Mouse (Mus musculus): ENCODE data around the gene Exoc3.
A peak's percentile ranks its signal among the peaks of the same experiment; 100 is the strongest.

Exoc3 gene

GRCm38 (mm10) chr13:74208317-74208985 is at the start of gene Exoc3:
TSS of gene Exoc3 (minus strand) at chr13:74208732.
- DNase-seq (ENCODE audit: low spot score), result peak; percentile 91

DNA sequence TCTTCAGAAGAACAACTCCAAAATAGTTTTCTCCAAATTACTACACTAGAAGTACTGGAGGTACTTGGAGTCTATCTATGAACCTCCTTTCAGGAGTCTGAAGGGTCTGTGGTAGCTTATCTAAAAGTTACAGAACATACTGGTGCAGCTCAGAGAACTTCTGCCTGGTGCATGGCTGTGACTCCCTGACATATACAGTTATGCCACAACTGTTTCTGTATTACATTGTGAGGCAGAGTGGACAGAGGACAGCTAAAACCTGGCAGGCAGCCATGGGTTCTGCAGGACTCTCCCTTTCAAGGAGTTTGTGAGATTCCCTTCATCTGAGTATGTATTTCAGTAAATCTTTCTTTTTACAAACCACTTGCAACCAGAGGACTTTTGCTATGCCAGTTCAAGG is 38.0 kb upstream of the Exoc3 start:
- DNase-seq (ENCODE audit: low spot score), result no peak

DNA sequence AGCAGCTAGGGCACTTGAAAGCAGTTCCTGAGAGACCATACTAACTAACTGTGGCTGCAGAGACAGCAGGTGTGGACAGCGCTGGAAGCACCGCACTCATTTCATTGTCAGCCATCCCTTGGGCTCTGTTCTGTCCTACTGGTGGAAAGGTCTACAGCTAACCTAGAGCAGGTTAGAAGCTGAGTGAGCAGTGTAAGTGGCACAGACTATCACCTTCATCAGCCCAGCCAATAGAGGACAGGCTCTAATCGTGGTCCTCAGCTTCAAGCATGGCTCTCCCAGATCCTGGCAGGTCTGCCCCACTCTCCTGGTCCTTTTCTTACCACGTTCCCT is 37.3 kb upstream of the Exoc3 start:
- DNase-seq (ENCODE audit: low spot score), result no peak

DNA sequence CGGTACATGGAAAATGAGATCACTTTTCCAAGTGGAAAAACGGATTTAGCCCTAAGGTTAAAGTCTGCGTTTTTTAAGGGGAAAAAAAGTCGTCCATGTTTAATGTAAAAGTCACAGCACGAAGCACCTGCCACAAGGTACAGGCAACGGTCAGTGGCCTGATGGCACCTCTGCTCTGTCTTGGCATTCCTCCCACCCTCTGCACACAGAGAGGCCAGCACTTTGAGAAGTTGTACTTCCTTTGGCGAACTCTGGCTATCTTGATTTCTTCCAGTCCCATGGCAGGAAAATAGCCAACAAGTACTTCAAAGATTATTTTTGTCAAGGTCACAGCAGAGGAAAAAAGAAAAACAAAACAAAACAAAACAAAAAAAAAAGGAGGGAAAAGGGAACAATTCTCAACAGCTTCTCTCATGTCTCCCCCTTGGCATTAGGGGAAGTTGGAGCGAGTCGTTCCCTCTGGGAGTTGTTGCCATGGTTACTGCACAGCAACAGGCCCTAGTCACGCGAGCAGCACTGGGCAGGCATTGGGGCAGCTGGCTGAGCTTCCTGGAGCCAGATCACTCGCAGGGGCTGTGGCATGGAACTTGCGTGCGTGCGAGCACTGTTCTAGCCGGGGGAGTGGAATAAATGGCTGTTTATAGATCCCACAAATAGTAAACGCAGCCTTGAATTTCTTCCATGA is 36.8 kb upstream of the Exoc3 start:
- DNase-seq (ENCODE audit: low spot score), result peak; percentile 63

DNA sequence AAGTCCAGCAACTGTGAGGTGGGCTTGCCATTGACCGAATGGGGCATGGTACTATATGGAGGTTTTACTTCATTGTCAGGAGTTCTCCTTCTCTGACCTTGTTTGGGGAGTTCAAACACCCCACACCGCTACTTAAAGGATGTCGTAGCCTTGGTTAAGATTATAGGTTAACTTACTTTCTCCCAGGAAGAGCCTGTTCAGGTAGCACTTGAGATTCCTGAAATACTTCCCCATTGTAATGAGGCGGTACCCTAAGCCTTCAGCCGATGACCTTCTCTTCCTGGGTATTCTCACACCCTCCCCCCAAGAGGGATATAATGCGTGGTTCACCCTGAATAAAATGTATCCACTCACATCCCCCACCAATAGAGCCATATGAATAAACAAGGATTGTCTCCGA is 29.0 kb upstream of the Exoc3 start:
- DNase-seq (ENCODE audit: low spot score), result no peak

DNA sequence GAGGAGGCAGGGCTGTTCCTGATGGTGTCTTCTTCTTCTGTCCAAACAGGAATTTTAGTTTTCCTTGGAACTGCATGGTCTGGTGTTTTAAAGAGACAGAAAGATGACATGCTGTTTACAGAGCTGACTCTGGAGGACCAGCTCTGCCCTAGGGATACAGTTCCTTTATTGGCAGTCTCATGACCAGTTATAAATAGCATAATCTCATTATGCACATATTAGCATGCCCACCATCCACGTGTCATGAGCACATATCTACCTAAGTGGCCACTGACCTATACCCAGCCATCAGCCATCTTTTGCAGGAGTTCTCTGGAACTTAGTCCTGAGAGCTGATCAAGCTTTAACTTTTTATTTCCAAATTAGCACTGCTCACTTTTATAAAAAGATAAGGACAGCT is 12.1 kb upstream of the Exoc3 start:
- no peak for DNase-seq (ENCODE audit: low spot score)

GRCm38 (mm10) chr13:74218441-74218840 is 9.9 kb upstream of the Exoc3 start:
- DNase-seq (ENCODE audit: low spot score), result no peak

- no peak for DNase-seq (ENCODE audit: low spot score)
These were observed 434 bp upstream of the Exoc3 start for GRCm38 (mm10) chr13:74208986-74209345.

DNA sequence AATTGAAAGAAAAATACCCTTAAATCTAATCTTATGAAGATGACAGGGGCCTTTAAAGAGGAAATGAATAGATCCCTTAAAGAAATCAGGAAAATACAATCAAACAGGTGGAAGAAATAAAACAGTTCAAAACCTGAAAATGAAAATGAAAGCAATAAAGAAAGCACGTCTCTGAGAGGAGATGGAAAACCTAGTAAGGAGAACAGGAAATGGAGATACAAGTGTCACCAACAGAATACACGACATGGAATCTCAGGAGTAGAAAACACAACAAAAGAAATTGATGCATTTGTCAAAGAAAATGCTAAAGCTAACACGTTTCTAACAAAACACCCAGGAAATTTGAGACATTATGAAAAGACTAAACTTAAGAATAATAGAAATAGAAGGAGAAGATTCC is 12.1 kb downstream of the Exoc3 start:
- no peak for DNase-seq (ENCODE audit: low spot score)

DNA sequence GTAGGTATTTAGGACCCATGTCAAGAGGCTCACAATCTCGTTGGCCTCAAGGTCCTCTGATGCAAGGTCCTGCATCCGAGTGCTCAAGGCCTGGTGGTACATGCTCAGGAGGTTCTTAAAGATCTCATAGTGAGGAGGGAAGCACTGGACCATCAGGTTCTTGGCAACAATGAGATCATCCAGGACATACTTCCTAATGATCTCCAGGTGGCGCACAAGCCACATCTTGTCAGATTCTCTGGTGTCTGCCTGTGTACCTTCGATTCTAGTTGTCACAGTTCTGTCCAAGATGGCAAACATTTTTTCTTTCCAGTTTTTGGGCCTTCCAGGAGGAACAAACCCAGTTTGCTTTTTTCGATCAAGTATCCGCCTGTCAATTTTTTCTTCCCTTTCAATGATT is 15.9 kb downstream of the Exoc3 start:
- no peak for DNase-seq (ENCODE audit: low spot score)

DNA sequence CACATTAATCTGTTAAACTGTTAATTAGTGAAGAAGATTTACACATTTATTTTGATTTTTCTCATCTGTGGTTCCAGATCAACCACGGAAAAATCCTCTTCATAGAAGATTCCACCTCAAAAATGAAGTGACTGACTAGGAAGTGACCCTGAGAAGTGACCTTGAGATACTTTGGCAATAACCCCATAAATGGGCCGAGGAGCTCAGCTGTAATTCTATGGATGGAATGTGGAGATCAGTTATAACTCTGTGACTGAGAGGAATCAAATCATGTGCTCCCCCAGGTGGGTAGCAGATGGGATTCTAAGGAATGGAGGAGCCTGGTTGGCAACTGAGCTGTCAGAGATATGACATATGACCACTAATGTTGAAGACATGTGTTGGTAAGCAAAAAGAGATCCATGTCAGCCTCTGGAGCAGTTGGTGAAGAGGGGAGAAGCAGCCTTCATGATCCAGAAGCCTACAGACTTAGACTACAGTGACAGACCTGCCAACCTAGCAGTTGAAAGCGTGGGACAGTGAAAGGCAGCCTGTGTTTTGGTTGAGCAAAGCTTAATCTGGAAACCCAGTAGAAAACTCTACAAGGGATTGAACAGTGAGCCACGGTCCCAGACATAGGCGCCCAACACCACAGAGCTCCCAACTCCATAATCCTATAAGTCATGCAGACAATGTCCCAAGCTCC is 25.4 kb downstream of the Exoc3 start:
- DNase-seq (ENCODE audit: low spot score), result no peak

GRCm38 (mm10) chr13:74172036-74172435 is 36.5 kb downstream of the Exoc3 start:
- DNase-seq (ENCODE audit: low spot score), result no peak

- DNase-seq (ENCODE audit: low spot score), result no peak
These were observed 38.9 kb downstream of the Exoc3 start for GRCm38 (mm10) chr13:74169446-74170164.

DNA sequence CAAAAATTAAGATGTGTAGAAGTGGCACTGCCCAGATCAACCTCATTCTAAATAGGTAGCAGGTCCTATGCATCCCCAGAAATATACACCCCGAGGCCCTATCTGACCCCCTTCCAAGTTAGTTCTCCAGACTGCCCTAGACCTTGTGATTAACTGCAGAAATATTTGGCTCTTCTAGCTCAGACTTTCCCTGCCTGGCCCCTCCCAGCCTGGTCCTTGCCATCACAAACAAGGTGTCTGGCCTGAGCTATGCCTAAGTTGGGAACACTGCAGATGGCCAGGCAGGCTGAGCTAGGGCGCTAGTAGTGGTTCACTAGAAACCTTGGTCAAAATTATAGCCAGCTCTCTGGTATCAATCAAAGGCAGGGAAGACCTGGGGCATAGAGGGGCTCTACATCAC is 41.0 kb downstream of the Exoc3 start:
- DNase-seq (ENCODE audit: low spot score), result no peak

GRCm38 (mm10) chr13:74167057-74167413 is 41.5 kb downstream of the Exoc3 start:
- DNase-seq (ENCODE audit: low spot score), result no peak

DNA sequence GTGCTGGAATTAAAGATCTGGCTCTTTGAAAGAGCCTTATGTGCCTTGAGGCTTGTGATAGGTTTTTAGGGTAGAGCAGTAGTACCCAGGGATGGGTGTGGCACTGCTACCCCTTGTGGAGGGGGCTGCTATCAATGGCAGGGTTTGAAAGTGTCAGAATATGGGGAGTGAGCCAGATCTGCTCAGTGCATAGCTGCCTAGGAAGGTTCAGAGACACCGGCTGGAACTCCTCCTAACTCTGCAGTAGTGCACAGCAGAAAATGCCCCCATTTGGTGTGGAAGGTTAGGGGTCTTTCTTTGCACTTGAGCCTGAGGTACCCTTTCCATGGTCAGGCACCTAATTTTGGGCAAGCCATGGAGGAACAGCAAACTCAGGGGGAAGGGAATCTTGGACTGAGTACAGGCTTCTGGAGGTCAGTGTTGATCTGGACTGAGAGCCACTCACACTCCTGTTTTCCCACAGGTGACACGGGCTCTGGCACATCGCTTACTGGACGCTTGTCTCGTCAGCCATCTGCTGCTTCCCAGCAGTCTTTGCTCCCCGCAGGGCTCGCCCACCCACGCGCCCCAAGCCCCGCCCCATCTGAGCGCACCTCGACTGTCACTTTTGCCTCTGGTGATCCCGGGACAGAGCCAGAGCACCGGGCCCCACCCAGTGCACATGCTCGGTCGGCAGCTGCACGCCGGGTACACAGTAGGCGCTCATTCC is 42.0 kb downstream of the Exoc3 start:
- DNase-seq (ENCODE audit: low spot score), result peak; percentile 33

- DNase-seq (ENCODE audit: low spot score), result no peak
These were observed 61.2 kb downstream of the Exoc3 start for GRCm38 (mm10) chr13:74147327-74147726.

- no peak for DNase-seq (ENCODE audit: low spot score)
These were observed 62.4 kb downstream of the Exoc3 start for GRCm38 (mm10) chr13:74145983-74146622.

DNA sequence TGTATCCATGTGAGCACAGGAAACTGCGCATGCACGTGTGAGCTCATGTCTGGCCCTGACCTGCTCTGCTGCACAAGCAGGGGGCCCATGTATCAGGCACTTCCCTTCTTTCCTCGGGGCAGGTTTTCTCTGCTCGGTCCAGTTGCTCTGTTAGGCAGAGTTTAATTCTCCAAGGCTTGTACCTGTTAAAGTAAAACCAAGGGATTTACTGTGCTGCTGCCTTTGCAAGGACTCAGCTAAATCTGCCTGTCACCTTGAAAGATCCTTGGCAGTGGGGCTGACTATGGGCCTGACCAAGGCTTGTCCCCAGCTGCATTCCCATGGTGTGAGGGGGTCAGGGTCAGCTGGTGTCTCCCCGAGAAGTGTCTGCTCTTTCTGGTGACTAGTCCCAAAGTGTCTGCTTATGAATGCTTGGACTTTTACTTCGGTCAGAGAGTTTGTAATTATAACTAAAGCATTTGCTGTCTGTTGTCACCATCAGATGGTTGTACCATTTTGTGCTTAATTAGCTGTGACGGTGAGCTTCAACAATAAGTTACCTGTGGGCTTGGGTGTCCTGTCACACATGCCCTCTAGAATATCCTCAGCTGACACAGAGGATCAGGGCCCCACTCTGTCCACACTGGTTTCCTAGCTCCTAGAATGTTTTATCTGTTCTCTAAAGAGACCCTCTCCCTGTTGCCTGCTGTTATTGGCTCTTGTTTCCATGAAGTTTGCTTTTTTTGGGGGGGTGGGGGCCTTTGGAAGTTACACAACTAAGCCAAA is 64.2 kb downstream of the Exoc3 start:
- no peak for DNase-seq (ENCODE audit: low spot score)

DNA sequence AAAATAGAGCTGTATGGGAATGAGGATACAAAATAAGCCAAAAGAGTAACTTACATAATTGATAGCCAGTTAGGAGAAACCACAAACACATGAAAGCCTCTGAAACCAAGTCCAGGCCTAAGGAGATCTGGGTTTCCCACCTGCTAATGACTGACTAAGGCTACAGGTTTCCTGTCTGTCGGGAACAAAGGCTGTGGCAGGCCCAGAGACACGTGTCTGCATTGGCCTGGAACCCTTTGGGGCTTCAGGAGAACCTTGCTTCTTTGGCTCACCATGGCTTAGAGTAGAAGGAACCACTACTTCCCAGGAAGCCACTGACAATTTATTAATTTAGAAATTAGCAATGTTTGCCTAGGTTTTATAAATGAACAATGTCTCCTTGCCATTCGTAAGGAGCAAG is 65.2 kb downstream of the Exoc3 start:
- DNase-seq (ENCODE audit: low spot score), result no peak

GRCm38 (mm10) chr13:74140793-74141192 is 67.7 kb downstream of the Exoc3 start:
- DNase-seq (ENCODE audit: low spot score), result no peak

All from layer of hippocampus, adult 11-12 months (tissue).